Mouse (Mus musculus): ENCODE measurements around the gene Wdr6. TPM values are rescaled to one million over a fixed set of nuclear protein-coding genes. Genes with fewer than 3 reads are reported as not detected.

Gene Wdr6
- 84.4 TPM for polyA plus RNA-seq (2017; shearing (Covaris generic))

GRCm38 (mm10) chr9:108578545-108579343 is at the start of gene Wdr6:
Wdr6 (minus strand) TSS chr9:108578739.

GRCm38 (mm10) chr9:108596998-108597764 is 18.6 kb upstream of the Wdr6 start, which contains the start of gene P4htm:
P4htm (minus strand) TSS chr9:108597667.

GRCm38 (mm10) chr9:108569381-108570206 is 8.9 kb downstream of the Wdr6 start, which contains the start of gene Dalrd3:
Dalrd3 (plus strand) TSS chr9:108569886.

GRCm38 (mm10) chr9:108566815-108567776 is 11.4 kb downstream of the Wdr6 start, which contains the start of gene Ndufaf3:
Ndufaf3 (minus strand) TSS chr9:108567434.

DNA sequence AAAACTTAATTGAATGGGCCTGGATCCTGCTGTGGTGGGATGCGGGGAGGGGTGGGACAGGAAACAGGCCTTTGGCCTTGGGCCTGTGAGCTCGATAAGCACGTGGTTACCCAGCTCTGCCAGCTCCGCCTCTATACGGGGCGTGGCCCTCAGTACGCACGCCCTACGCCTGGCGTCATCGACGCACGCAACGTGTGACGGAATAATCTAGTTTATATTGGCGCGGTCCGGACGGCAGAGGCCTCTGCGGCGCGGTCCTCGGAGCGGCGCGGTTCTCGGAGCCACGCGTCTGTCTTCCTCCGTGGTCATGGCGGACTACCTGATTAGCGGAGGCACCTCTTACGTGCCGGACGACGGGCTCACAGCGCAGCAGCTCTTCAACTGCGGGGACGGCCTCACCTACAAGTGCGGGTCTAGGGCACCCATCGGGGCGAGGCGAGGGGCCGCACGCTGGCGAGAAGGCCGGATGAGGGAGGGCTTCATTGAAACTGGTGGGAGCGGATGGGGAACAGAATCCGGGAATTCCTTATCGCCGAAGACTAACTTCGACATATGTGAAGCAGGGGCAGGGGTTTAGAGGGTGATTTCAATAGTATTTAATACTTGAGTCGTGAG is 18.2 kb downstream of the Wdr6 start, which contains the start of gene Impdh2:
Impdh2 (plus strand) TSS at position 60 of the 615 bp plus-strand sequence.

Other genes starting within 250 kb of the Wdr6 start
- gene Gpx1, start 239.8 kb downstream of the Wdr6 start, polyA plus RNA-seq (2017; shearing (Covaris generic)): 563 TPM
- 145 TPM for gene Usp4, start 230.9 kb downstream of the Wdr6 start, polyA plus RNA-seq (2017; shearing (Covaris generic))
- 2.2 TPM for gene 1700102P08Rik, start 185.9 kb downstream of the Wdr6 start, polyA plus RNA-seq (2017; shearing (Covaris generic))
- 0.08 TPM for gene Ccdc36, start 150.3 kb downstream of the Wdr6 start, polyA plus RNA-seq (2017; shearing (Covaris generic))
- gene BC048562, start 142.3 kb downstream of the Wdr6 start, polyA plus RNA-seq (2017; shearing (Covaris generic)): not detected
- 45.2 TPM for gene Ccdc71, start 118.2 kb downstream of the Wdr6 start, polyA plus RNA-seq (2017; shearing (Covaris generic))
- gene Klhdc8b, start 117.2 kb downstream of the Wdr6 start, polyA plus RNA-seq (2017; shearing (Covaris generic)): 10.2 TPM
- 0.48 TPM for gene Lamb2, start 99.0 kb downstream of the Wdr6 start, polyA plus RNA-seq (2017; shearing (Covaris generic))
- gene Usp19, start 88.1 kb downstream of the Wdr6 start, polyA plus RNA-seq (2017; shearing (Covaris generic)): 133 TPM
- gene Qars, start 71.0 kb downstream of the Wdr6 start, polyA plus RNA-seq (2017; shearing (Covaris generic)): 92.7 TPM
- gene Qrich1, start 61.9 kb downstream of the Wdr6 start, polyA plus RNA-seq (2017; shearing (Covaris generic)): 159 TPM
- gene Impdh2, start 18.5 kb downstream of the Wdr6 start, polyA plus RNA-seq (2017; shearing (Covaris generic)): 85.3 TPM
- gene Ndufaf3, start 11.3 kb downstream of the Wdr6 start, polyA plus RNA-seq (2017; shearing (Covaris generic)): 69.2 TPM
- gene Dalrd3, start 8.9 kb downstream of the Wdr6 start, polyA plus RNA-seq (2017; shearing (Covaris generic)): 122 TPM
- gene P4htm, start 18.9 kb upstream of the Wdr6 start, polyA plus RNA-seq (2017; shearing (Covaris generic)): 16.1 TPM
- 91.3 TPM for gene Arih2, start 70.6 kb upstream of the Wdr6 start, polyA plus RNA-seq (2017; shearing (Covaris generic))
- gene Slc25a20, start 83.3 kb upstream of the Wdr6 start, polyA plus RNA-seq (2017; shearing (Covaris generic)): 53.7 TPM
- gene Prkar2a, start 110.6 kb upstream of the Wdr6 start, polyA plus RNA-seq (2017; shearing (Covaris generic)): 11.2 TPM
- gene Ip6k2, start 205.1 kb upstream of the Wdr6 start, polyA plus RNA-seq (2017; shearing (Covaris generic)): 17.6 TPM
- 16.4 TPM for gene Nckipsd, start 229.6 kb upstream of the Wdr6 start, polyA plus RNA-seq (2017; shearing (Covaris generic))
- gene Celsr3, start 247.6 kb upstream of the Wdr6 start, polyA plus RNA-seq (2017; shearing (Covaris generic)): 0.01 TPM